Mouse (Mus musculus): ENCODE data around the gene Unc5c. TPM values are rescaled to one million over a fixed set of nuclear protein-coding genes. Genes with fewer than 3 reads are reported as not detected.

Gene Unc5c
- total RNA-seq, 2 experiments from 2014 or later: 0.22 to 0.35 TPM

GRCm38 (mm10) chr3:141503331-141503730 lies 38.3 kb downstream of the Unc5c start:
- DNase-seq: no peak
- intact Hi-C loops (cut with DNase I): no loop called here

- intact Hi-C loops (cut with DNase I): no loop called here
- no peak for DNase-seq
Measured at GRCm38 (mm10) chr3:141509772-141510171, 44.8 kb downstream of the Unc5c start.

- DNase-seq: no peak
- intact Hi-C loops (cut with DNase I): no loop called here
Measured at GRCm38 (mm10) chr3:141511253-141512038, 46.4 kb downstream of the Unc5c start.

- intact Hi-C loops (cut with DNase I): no loop called here
- DNase-seq: no peak
Measured at GRCm38 (mm10) chr3:141528751-141529150, 63.7 kb downstream of the Unc5c start.

- intact Hi-C loops (cut with DNase I): no loop called here
- DNase-seq: no peak
Measured at GRCm38 (mm10) chr3:141529599-141529998, 64.6 kb downstream of the Unc5c start.

- intact Hi-C loops (cut with DNase I): no loop called here
- no peak for DNase-seq
Measured at GRCm38 (mm10) chr3:141533861-141534260, 68.8 kb downstream of the Unc5c start.

DNA sequence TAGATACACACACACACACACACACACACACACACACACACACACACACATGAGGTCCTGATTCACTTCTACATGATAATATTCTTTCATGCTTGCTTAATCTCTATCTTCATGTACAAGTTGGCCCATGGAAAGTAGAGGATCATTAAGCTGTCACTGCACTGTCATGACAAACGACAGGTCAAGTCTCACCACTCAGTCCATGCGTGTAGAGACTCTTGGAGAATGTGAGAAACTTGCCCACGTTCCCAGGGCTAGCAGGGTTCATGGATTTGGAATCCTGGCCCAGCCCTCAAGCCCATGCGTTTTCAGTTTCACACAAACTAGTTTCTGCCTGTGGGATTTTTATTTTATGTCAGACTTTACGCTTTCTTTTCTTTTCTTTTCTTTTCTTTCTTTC lies 71.8 kb downstream of the Unc5c start:
- no peak for DNase-seq
- intact Hi-C loops (cut with DNase I): no loop called here

- intact Hi-C loops (cut with DNase I): no loop called here
Measured at GRCm38 (mm10) chr3:141538120-141538519, 73.1 kb downstream of the Unc5c start.

GRCm38 (mm10) chr3:141540749-141541148 lies 75.7 kb downstream of the Unc5c start:
- intact Hi-C loops (cut with DNase I): no loop called here
- DNase-seq: no peak

More at GRCm38 (mm10) chr3:141538120-141538519, 73.1 kb downstream of the Unc5c start:
- DNase-seq: no peak

- intact Hi-C loops (cut with DNase I): no loop called here
- no peak for DNase-seq
Measured at GRCm38 (mm10) chr3:141547341-141547814, 82.4 kb downstream of the Unc5c start.

DNA sequence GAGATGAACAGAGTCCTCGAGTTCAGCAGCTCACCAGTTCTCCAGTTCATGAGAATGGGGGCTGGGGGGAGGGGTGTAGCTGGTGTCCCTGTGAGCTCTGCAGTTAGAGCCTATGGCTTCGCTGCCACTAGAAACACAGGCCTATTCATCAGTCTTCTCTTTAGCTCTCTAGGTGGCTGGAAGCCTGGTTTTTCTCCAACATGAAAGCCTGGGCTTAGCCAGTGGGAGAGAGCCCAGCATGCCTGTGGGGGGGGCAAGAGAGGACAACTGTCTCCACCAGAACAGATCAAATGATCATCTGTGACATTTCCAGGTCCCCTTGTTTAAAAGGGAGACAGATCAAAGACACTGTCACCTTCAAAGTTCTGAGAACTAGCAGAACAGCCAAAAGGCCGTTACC lies 84.6 kb downstream of the Unc5c start:
- intact Hi-C loops (cut with DNase I): no loop called here
- no peak for DNase-seq

- intact Hi-C loops (cut with DNase I): no loop called here
- no peak for DNase-seq
Measured at GRCm38 (mm10) chr3:141552960-141553359, 87.9 kb downstream of the Unc5c start.

DNA sequence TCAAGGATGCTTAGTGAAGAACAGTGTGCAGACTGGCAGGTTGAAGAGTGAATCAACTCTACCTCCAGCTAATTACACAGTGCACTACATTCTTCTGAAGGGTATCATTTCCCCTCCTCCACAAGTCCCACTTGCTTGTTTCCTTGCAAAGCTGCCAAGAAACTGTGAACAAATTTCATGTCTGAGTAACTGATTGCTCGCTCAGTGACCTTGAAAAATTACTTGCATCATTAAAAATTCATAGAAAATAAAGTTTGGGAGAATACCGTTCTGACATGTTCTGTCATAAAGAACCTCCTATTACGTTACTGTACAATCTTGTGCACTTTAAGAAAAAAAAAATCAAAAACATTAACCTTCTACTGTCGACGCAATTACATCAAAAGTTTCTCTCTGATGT lies 92.1 kb downstream of the Unc5c start:
- intact Hi-C loops (cut with DNase I): no loop called here
- no peak for DNase-seq

- intact Hi-C loops (cut with DNase I): no loop called here
- no peak for DNase-seq
Measured at GRCm38 (mm10) chr3:141575076-141575688, 110.2 kb downstream of the Unc5c start.

DNA sequence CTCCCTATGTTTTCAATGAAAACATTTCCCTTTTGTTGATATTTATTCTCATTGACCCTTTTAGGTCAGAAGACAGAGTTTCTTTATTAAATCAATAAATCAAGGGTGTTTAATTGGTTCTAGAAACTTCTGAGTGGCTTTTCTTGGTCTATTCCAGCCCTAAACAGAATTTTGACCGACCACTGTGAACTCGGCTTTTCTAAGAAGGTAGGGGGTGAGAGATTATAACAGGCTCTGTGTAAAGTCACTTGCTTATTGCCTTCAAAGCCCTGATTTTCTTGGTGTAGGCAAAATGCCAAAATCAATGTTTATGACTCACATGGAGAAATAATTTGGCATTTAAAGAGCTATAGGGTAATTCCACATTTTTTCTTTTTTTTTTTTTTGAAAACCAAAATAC lies 112.4 kb downstream of the Unc5c start:
- no peak for DNase-seq
- intact Hi-C loops (cut with DNase I): no loop called here

DNA sequence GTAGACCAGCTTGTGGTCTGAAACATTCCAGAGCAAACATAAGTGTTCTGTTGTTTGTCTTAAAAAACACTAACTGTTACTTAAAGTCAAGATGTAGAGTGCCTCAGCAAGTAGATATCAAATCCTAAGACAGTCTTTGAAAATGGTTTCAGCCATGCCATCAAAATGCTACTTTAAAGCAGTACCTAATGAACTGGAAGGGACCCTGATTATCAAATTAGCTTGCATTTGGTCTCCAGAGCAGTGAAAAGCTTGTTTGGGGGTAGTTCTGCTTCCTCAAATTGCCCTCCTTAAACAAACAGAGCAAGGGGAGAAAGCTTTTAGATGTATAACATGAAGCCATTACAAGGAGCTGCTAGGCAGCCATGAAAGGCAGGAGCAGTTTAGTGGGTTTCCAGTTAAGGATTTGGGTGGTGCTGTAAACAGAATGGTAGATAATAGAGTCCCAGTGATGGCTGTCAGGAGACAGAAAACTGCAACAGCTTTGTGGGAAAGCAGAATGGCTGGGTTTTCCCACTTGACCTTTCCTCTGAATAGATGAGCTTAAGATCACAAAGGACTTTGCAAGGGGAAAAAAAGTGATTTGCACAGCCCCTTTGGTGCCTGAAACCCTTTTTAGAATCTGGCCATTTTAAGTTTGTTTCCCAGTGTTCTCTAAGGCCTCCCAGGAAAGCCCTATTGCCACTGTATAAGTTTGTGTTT lies 116.3 kb downstream of the Unc5c start:
- intact Hi-C loops (cut with DNase I): no loop called here
- DNase-seq: no peak

- no peak for DNase-seq
- intact Hi-C loops (cut with DNase I): no loop called here
Measured at GRCm38 (mm10) chr3:141581892-141582214, 116.8 kb downstream of the Unc5c start.

- no peak for DNase-seq
- intact Hi-C loops (cut with DNase I): no loop called here
Measured at GRCm38 (mm10) chr3:141583180-141583579, 118.2 kb downstream of the Unc5c start.

GRCm38 (mm10) chr3:141589392-141590012 lies 124.5 kb downstream of the Unc5c start:
- intact Hi-C loops (cut with DNase I): no loop called here
- no peak for DNase-seq

DNA sequence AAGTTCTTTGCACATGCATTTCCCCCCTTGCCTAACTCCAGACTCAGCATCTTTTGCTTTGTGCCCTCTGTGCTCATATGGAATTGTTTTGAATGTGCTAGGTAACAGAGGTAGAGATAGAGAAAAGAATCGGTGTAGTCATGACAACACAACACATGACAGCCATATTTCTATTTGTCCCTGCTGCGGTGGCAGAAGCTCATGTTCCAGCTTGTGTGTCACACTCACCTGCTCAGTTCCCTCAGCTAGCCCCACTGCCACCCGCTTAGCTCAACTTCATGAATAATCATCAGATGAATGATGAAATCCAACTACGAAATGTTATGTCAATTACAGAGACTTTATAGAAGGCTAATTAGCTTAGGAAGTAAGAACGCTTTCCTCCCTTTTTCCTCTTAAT lies 128.2 kb downstream of the Unc5c start:
- intact Hi-C loops (cut with DNase I): no loop called here
- no peak for DNase-seq

GRCm38 (mm10) chr3:141594120-141594519 lies 129.1 kb downstream of the Unc5c start:
- no peak for DNase-seq
- intact Hi-C loops (cut with DNase I): no loop called here

Measured in heart, postnatal 36 days (tissue).